Mouse (Mus musculus): Measurements from ENCODE around the gene Gstm6.

DNA sequence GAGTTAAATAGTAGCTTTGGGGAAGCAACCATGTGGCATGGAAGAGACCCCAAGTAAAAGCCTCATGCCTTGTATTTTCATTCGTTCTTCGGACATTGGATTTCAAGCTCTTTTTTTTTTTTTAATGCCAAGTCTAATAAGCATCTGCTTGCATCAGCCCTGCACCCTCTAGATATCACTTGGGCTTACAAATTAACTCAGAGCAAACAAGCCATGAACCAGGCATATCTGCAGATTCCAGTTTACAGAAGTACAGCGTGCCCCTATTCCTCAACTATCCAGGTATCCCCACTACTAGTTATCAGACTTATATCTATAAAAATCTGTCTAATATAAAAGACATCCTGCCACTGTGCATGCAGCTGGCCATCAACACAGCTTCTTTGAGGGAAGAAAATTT, 28.5 kb upstream of the Gstm6 start:
- TF ChIP-seq POLR2A (IDR thresholded peaks at IDR 0.05; ENCODE audit: insufficient read depth, low read depth, low read length) (no peak), CTCF (IDR thresholded peaks at IDR 0.05; ENCODE audit: insufficient read depth, low read depth, low read length) (no peak)

Measured in olfactory bulb, adult 2 months (tissue).